Mouse (Mus musculus): ENCODE measurements around the gene Adam15.
A peak's percentile ranks its signal among the peaks of the same experiment; 100 is the strongest.

- no peak for TF ChIP-seq MAX (IDR thresholded peaks at IDR 0.05; ENCODE audit: low read depth)
- TF ChIP-seq POLR2A (IDR thresholded peaks at IDR 0.05; ENCODE audit: insufficient read length, low read depth) = peak; percentile 73
- no peak for TF ChIP-seq TCF12 (IDR thresholded peaks at IDR 0.05; ENCODE audit: insufficient read depth, poor library complexity, severe bottlenecking)
- TF ChIP-seq E2F4 (IDR thresholded peaks at IDR 0.05; ENCODE audit: insufficient read depth) = no peak
- TF ChIP-seq REST (IDR thresholded peaks at IDR 0.05; ENCODE audit: insufficient read depth, insufficient read length) = no peak
- TF ChIP-seq MYOD1 (IDR thresholded peaks at IDR 0.05; ENCODE audit: control insufficient read depth in 1 of 3, insufficient read length in 2 of 3, low read depth in 2 of 3) = peak in 2 of 3 experiments; percentile 54 to 80
- TF ChIP-seq USF1 (IDR thresholded peaks at IDR 0.05; ENCODE audit: low read depth) = no peak
- peak in 2 of 3 experiments; percentile 64 for TF ChIP-seq MYOG (IDR thresholded peaks at IDR 0.05; ENCODE audit: control insufficient read depth in 1 of 3, insufficient read depth in 1 of 3, insufficient read length in 2 of 3, low read depth in 2 of 3)
- peak; percentile 82 for TF ChIP-seq POLR2AphosphoS2 (IDR thresholded peaks at IDR 0.05; ENCODE audit: insufficient read length, low read depth)
- TF ChIP-seq SRF (IDR thresholded peaks at IDR 0.05; ENCODE audit: control insufficient read depth, insufficient read length, low read depth) = no peak
- TF ChIP-seq CEBPB (IDR thresholded peaks at IDR 0.05; ENCODE audit: insufficient read depth, poor library complexity, severe bottlenecking) = no peak
Observed at GRCm38 (mm10) chr3:89349869-89350501, at the start of gene Adam15.
